Mouse (Mus musculus) left cerebral cortex, postnatal 4 days (tissue): ENCODE data around the gene H2-Ob. TPM values are rescaled to one million over a fixed set of nuclear protein-coding genes. Genes with fewer than 3 reads are reported as not detected.

Source experiments
- DNase-seq: peaks from one replicate; pipeline ENCODE4 v3.0.0-alpha.2; 2022
- intact Hi-C: fragments of 180-260 bp; cut with DNase I; formaldehyde crosslinking; loops from one replicate; pipeline ENCODE4 v1.15.1; 2025
- total RNA-seq, 2 experiments: library from RNA; stranded (reverse); gene quantifications; 2 replicates each; pipeline ENCODE4 v1.2.3; 2021

H2-Ob gene
- total RNA-seq, 2 experiments from 2014 or later = not detected

- intact Hi-C loops = no loop called here
- DNase-seq = no peak
These were observed 31.5 kb downstream of the H2-Ob start for GRCm38 (mm10) chr17:34270230-34270629.

GRCm38 (mm10) chr17:34270940-34271339 lies 32.2 kb downstream of the H2-Ob start:
- intact Hi-C loops = no loop called here
- DNase-seq = no peak

GRCm38 (mm10) chr17:34272102-34272501 lies 33.4 kb downstream of the H2-Ob start:
- no peak for DNase-seq
- intact Hi-C loops = no loop called here

GRCm38 (mm10) chr17:34280499-34281038 lies 41.9 kb downstream of the H2-Ob start:
- intact Hi-C loops = no loop called here

GRCm38 (mm10) chr17:34281836-34282235 lies 43.1 kb downstream of the H2-Ob start:
- intact Hi-C loops = no loop called here
- DNase-seq = no peak

More at GRCm38 (mm10) chr17:34280499-34281038, 41.9 kb downstream of the H2-Ob start:
- DNase-seq = no peak

GRCm38 (mm10) chr17:34285371-34285770 lies 46.7 kb downstream of the H2-Ob start:
- intact Hi-C loops = no loop called here
- DNase-seq = no peak

- intact Hi-C loops = no loop called here
- DNase-seq = no peak
These were observed 47.1 kb downstream of the H2-Ob start for GRCm38 (mm10) chr17:34285848-34286247.

- intact Hi-C loops = no loop called here
- DNase-seq = no peak
These were observed 47.8 kb downstream of the H2-Ob start for GRCm38 (mm10) chr17:34286501-34286900.

- no peak for DNase-seq
- intact Hi-C loops = no loop called here
These were observed 48.3 kb downstream of the H2-Ob start for GRCm38 (mm10) chr17:34286999-34287398.

- DNase-seq = peak; percentile 53
These were observed 48.9 kb downstream of the H2-Ob start, which contains the start of gene H2-Aa for GRCm38 (mm10) chr17:34287648-34288047. TSS of gene H2-Aa (minus strand) at chr17:34287823.

GRCm38 (mm10) chr17:34288131-34288530 lies 49.4 kb downstream of the H2-Ob start:
- intact Hi-C loops = no loop called here
- no peak for DNase-seq

More at GRCm38 (mm10) chr17:34287648-34288047, 48.9 kb downstream of the H2-Ob start, which contains the start of gene H2-Aa:
- intact Hi-C loops = no loop called here

GRCm38 (mm10) chr17:34291609-34292008 lies 52.9 kb downstream of the H2-Ob start:
- DNase-seq = peak; percentile 77
- intact Hi-C loops = no loop called here

GRCm38 (mm10) chr17:34292570-34292969 lies 53.9 kb downstream of the H2-Ob start:
- intact Hi-C loops = no loop called here
- no peak for DNase-seq

- DNase-seq = no peak
- intact Hi-C loops = no loop called here
These were observed 54.8 kb downstream of the H2-Ob start for GRCm38 (mm10) chr17:34293533-34293932.

- DNase-seq = no peak
- intact Hi-C loops = no loop called here
These were observed 55.5 kb downstream of the H2-Ob start for GRCm38 (mm10) chr17:34294249-34294648.

GRCm38 (mm10) chr17:34295307-34295706 lies 56.6 kb downstream of the H2-Ob start:
- intact Hi-C loops = no loop called here
- no peak for DNase-seq

- intact Hi-C loops = no loop called here
- DNase-seq = peak; percentile 21
These were observed 57.4 kb downstream of the H2-Ob start for GRCm38 (mm10) chr17:34295891-34296794.

- DNase-seq = no peak
- intact Hi-C loops = no loop called here
These were observed 60.7 kb downstream of the H2-Ob start for GRCm38 (mm10) chr17:34299356-34299755.

- DNase-seq = no peak
These were observed 61.4 kb downstream of the H2-Ob start for GRCm38 (mm10) chr17:34300071-34300470.

GRCm38 (mm10) chr17:34300691-34301566 lies 62.2 kb downstream of the H2-Ob start:
- intact Hi-C loops = no loop called here
- no peak for DNase-seq

More at GRCm38 (mm10) chr17:34300071-34300470, 61.4 kb downstream of the H2-Ob start:
- intact Hi-C loops = no loop called here

GRCm38 (mm10) chr17:34301670-34302190 lies 63.0 kb downstream of the H2-Ob start:
- DNase-seq = no peak
- intact Hi-C loops = no loop called here
